15 mouse cellular contexts compared by ENCODE assay signal in the genomic region with DNA sequence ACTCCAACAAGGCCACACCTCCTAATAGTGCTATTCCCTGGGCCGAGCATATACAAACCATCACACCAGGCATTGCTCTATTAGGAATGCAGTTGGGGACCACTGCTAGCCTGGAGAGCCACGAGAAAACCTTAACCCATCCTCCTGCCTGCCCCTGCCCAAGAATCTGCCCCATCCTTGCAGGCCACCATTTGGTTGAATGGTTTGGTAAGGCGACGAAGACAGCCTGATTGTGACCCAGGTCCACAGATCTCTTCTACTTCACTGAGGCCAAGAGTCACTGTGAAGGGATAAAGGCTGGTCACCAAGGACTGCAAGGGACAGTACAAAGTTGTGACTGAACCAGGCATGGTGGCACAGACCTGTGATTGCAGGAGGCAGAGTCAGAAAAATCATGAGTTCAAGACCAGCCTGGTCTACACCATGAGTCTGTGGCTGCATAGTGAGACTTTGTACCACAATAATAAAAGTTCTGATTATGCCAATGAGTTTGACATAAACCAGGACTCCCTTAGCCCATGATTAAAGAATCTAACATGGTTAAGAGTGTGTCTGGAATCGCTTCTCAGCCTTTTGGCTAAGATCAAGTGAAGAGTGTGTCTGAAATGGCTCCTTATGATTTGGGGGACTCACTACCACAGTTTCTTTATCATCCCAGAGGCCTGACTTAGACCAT.
"Had no signal": no experiment of that assay in that cellular context is flagged by ENCODE, and none has a peak within 500 bp of the region (broad histone marks: within the 10 kb centered on the region; RNA-seq: fewer than 3 reads in every experiment).

No protein-coding gene starts in this region.

- H3K9ac ChIP-seq: limb, embryonic 12.5 days; limb, embryonic 15.5 days; liver, embryonic 14.5 days; liver, postnatal 0 days; lung, embryonic 14.5 days; midbrain, embryonic 13.5 days had no signal

- ATAC-seq: liver, postnatal 0 days; lung, postnatal 0 days had no signal

- DNase-seq: liver, postnatal 0 days; lung, embryonic 14.5 days; thymus, adult 2 months; thymus, postnatal 14 days; thymus, postnatal 4 days had no signal

- H3K4me1 ChIP-seq: megakaryocyte, embryonic 14.5 days had no signal

- H3K27ac ChIP-seq: limb, embryonic 12.5 days; limb, embryonic 15.5 days; liver, embryonic 14.5 days; macrophage; midbrain, embryonic 10.5 days; midbrain, embryonic 13.5 days had no signal

- H3K4me3 ChIP-seq: limb, embryonic 12.5 days; limb, embryonic 15.5 days; megakaryocyte, embryonic 14.5 days; midbrain, embryonic 10.5 days; midbrain, embryonic 13.5 days; myocyte had no signal

- H3K9me3 ChIP-seq: limb, embryonic 12.5 days; limb, embryonic 15.5 days; megakaryocyte, embryonic 14.5 days; midbrain, embryonic 10.5 days; midbrain, embryonic 13.5 days had no signal

- H3K36me3 ChIP-seq: limb, embryonic 12.5 days; limb, embryonic 15.5 days; midbrain, embryonic 10.5 days; midbrain, embryonic 13.5 days had no signal

- H3K27me3 ChIP-seq: limb, embryonic 12.5 days; limb, embryonic 15.5 days had no signal

- H3K4me2 ChIP-seq: limb, embryonic 12.5 days; limb, embryonic 15.5 days; liver, embryonic 11.5 days; lung, embryonic 14.5 days; midbrain, embryonic 13.5 days had no signal
